Mouse (Mus musculus): ENCODE data around the gene Hoxc13. TPM values are rescaled to one million over a fixed set of nuclear protein-coding genes. Genes with fewer than 3 reads are reported as not detected.

Gene Hoxc13
- total RNA-seq, 2 experiments from 2014 or later: not detected

GRCm38 (mm10) chr15:102936279-102936972 is 15.5 kb downstream of the Hoxc13 start, which contains the start of gene Hoxc12:
Hoxc12 (plus strand) TSS chr15:102936757.
- no peak for DNase-seq (ENCODE audit: low spot score in 2 of 2)

- no peak for DNase-seq (ENCODE audit: low spot score in 2 of 2)
Observed at GRCm38 (mm10) chr15:102937036-102937666, 16.2 kb downstream of the Hoxc13 start.

GRCm38 (mm10) chr15:102939256-102940155 is 18.6 kb downstream of the Hoxc13 start:
- DNase-seq (ENCODE audit: low spot score in 2 of 2): no peak

- DNase-seq (ENCODE audit: low spot score in 2 of 2): no peak
Observed at GRCm38 (mm10) chr15:102942739-102943467, 22.0 kb downstream of the Hoxc13 start.

- no peak for DNase-seq (ENCODE audit: low spot score in 2 of 2)
Observed at GRCm38 (mm10) chr15:102943468-102943813, 22.5 kb downstream of the Hoxc13 start.

GRCm38 (mm10) chr15:102945185-102946077 is 24.5 kb downstream of the Hoxc13 start:
- no peak for DNase-seq (ENCODE audit: low spot score in 2 of 2)

- DNase-seq (ENCODE audit: low spot score in 2 of 2): no peak
Observed at GRCm38 (mm10) chr15:102947276-102947675, 26.4 kb downstream of the Hoxc13 start.

GRCm38 (mm10) chr15:102948842-102949241 is 27.9 kb downstream of the Hoxc13 start:
- no peak for DNase-seq (ENCODE audit: low spot score in 2 of 2)

GRCm38 (mm10) chr15:102949696-102950095 is 28.8 kb downstream of the Hoxc13 start:
- DNase-seq (ENCODE audit: low spot score in 2 of 2): no peak

- no peak for DNase-seq (ENCODE audit: low spot score in 2 of 2)
Observed at GRCm38 (mm10) chr15:102950877-102951276, 30.0 kb downstream of the Hoxc13 start.

- no peak for DNase-seq (ENCODE audit: low spot score in 2 of 2)
Observed at GRCm38 (mm10) chr15:102953561-102953960, 32.7 kb downstream of the Hoxc13 start.

GRCm38 (mm10) chr15:102954192-102955006 is 33.5 kb downstream of the Hoxc13 start, which contains the start of gene Hoxc11:
Hoxc11 (plus strand) TSS chr15:102954427.
- no peak for DNase-seq (ENCODE audit: low spot score in 2 of 2)

GRCm38 (mm10) chr15:102955007-102955382 is 34.1 kb downstream of the Hoxc13 start:
- no peak for DNase-seq (ENCODE audit: low spot score in 2 of 2)

- DNase-seq (ENCODE audit: low spot score in 2 of 2): no peak
Observed at GRCm38 (mm10) chr15:102955833-102956640, 35.1 kb downstream of the Hoxc13 start.

- no peak for DNase-seq (ENCODE audit: low spot score in 2 of 2)
Observed at GRCm38 (mm10) chr15:102956906-102957305, 36.0 kb downstream of the Hoxc13 start.

- no peak for DNase-seq (ENCODE audit: low spot score in 2 of 2)
Observed at GRCm38 (mm10) chr15:102959663-102960191, 38.8 kb downstream of the Hoxc13 start.

GRCm38 (mm10) chr15:102961728-102962127 is 40.8 kb downstream of the Hoxc13 start:
- no peak for DNase-seq (ENCODE audit: low spot score in 2 of 2)

- DNase-seq (ENCODE audit: low spot score in 2 of 2): no peak
Observed at GRCm38 (mm10) chr15:102962492-102962891, 41.6 kb downstream of the Hoxc13 start.
